Mouse (Mus musculus) hindbrain, embryonic 14.5 days (tissue): ENCODE data around the gene Mroh8. TPM values are rescaled to one million over a fixed set of nuclear protein-coding genes. Genes with fewer than 3 reads are reported as not detected.
"Not testable (repeated sequence)": the region's sequence is repeated elsewhere in the genome, so short reads cannot be mapped to it uniquely, and the experiment has no call there.

ENCODE experiments used
- ATAC-seq: fragments of 200-750 bp; cut with Nextera tagmentation; 2 replicates; pipeline ENCODE4 v1.8.0; 2017; ENCODE audit warnings: moderate number of reproducible peaks, mild to moderate bottlenecking, moderate TSS enrichment, moderate library complexity; ENCODE audit not compliant: low FRiP score
- DNase-seq: peaks from one replicate; pipeline ENCODE4 v3.0.0-alpha.2; 2015; ENCODE audit warnings: low spot score
- H3K27ac ChIP-seq: fragments of 300-500 bp; sonication (generic); 2 replicates; pipeline ENCODE4 v1.5.1; 2014; ENCODE audit warnings: mild to moderate bottlenecking, moderate library complexity
- H3K27me3 ChIP-seq: fragments of 300-500 bp; sonication (generic); 2 replicates; pipeline ENCODE4 v1.6.1; 2014; ENCODE audit warnings: mild to moderate bottlenecking, low read length, mixed read lengths; ENCODE audit not compliant: control insufficient read depth, insufficient read depth
- H3K36me3 ChIP-seq: fragments of 300-500 bp; sonication (generic); replicated peaks from 2 replicates; pipeline ENCODE4 v1.6.1; 2014; ENCODE audit not compliant: control insufficient read depth, insufficient read depth
- H3K4me1 ChIP-seq: fragments of 300-500 bp; sonication (generic); replicated peaks from 2 replicates; pipeline ENCODE4 v1.6.1; 2014; ENCODE audit warnings: antibody characterized with exemption, low read length, mixed read lengths; ENCODE audit not compliant: control insufficient read depth, insufficient read depth
- H3K4me2 ChIP-seq: fragments of 300-500 bp; sonication (generic); replicated peaks from 2 replicates; pipeline ENCODE4 v1.6.1; 2014; ENCODE audit warnings: mild to moderate bottlenecking, moderate library complexity
- H3K4me3 ChIP-seq: fragments of 300-500 bp; sonication (generic); replicated peaks from 2 replicates; pipeline ENCODE4 v1.5.1; 2014; ENCODE audit warnings: mild to moderate bottlenecking, low read length
- H3K9ac ChIP-seq: fragments of 300-500 bp; sonication (generic); 2 replicates; pipeline ENCODE4 v1.6.1; 2014
- H3K9me3 ChIP-seq: fragments of 300-500 bp; sonication (generic); 2 replicates; pipeline ENCODE4 v1.6.1; 2016; ENCODE audit warnings: low read length; ENCODE audit not compliant: control insufficient read depth
- WGBS: fragments of 180-500 bp; shearing (Covaris S2); extraction: QIAGEN DNeasy Blood & Tissue Kit; methylation state at CpG from one replicate; pipeline ENCODE4 v1.1.7; 2014; 5-methylcytosine and 5-hydroxymethylcytosine counted together
- polyA plus RNA-seq: library from polyadenylated mRNA; unstranded; fragments of >200 nt; fragmentation: Nextera tagmentation; extraction: Ambion mirVana; gene quantifications from 2 replicates; pipeline ENCODE4 v1.2.1, GENCODE M21; 2014

The Mroh8 gene
- polyA plus RNA-seq, 1 experiment from 2014 or later: 0.41 TPM

DNA sequence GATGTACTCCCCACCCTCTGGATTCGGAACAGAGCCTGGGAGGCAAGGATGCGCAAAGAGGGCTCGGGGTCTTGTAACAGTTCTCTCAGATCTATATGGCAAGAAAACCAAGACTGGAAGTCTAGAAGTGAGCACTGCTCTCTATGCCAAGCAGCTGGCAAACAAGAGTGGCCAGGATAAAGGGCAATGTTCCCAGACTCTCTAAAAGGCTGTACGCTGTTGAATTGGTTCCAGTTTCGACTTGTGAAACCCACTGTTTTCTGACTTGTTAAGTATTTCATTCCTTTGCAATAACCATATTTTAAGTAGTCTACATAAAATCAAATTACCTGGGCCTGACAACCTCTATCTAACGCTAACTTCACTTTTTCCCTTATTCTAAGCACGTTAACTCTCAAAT is 67.6 kb downstream of the Mroh8 start:
- WGBS: 94% methylated on average over 7 of the region's 7 CpGs
- no peak for DNase-seq

DNA sequence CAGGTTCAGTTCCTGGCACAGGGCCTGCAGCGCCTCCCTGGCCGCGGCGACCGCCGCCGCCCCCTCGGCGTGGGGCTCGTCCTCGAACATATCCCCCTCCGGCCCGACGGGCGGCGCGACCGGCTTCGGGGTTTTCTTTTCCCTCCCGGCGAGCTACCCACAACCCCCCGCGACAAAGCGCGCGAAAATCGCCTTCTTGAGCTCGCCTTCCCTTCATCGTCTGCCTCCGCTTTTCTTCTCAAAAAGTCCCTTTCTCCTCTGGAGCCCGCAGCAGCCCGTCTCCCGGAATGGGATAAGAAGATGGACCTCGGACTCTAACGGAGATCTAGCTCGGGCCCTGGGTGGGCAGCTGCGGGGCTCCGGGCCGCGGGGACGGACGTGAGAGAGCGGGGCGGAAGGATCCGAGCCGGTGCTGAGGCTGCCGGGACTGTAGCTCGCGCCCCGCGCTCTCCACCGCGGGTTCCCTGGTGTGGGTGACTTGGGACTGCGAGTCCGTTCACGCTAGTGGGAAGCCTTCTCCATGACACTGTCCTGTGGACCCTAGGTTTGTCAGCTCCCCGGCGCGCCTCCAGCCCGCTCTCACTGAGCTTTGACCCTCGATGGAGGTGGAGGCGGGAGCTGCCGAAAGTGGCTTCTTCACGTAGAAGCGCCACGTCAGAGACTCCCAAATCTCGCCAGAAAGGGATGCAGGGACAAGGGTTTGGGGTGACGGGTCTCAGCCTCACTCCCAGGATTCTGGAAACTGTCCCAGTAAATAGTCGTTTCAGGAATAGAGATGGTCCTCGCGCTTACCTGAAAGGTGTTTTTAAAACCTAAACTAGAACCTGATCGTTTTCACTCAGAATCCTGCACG is 74.8 kb downstream of the Mroh8 start, which contains the start of gene Rbl1:
Rbl1 (minus strand) TSS at position 169 of the 853 bp plus-strand sequence.
- peak within 1 kb of the TSS; percentile 81 for H3K4me3 ChIP-seq
- 0 out of 2 replicates have a peak, but pooled peaks cover 4% of the 10 kb centered on the region for H3K36me3 ChIP-seq
- H3K9ac ChIP-seq: peak within 1 kb of the TSS; percentile 90
- no peaks in the 10 kb centered on the region for H3K27me3 ChIP-seq
- H3K9me3 ChIP-seq: peaks cover 9% of the 10 kb centered on the region
- H3K4me1 ChIP-seq: peaks cover 16% of the 10 kb centered on the region
- DNase-seq (peak; percentile 92), ATAC-seq (peak; percentile 84)
- WGBS: 2% methylated on average over 69 of the region's 73 CpGs
- peak within 1 kb of the TSS; percentile 97 for H3K27ac ChIP-seq
- H3K4me2 ChIP-seq: peak within 1 kb of the TSS; percentile 61

More for the DNA sequence above, 67.6 kb downstream of the Mroh8 start:
- Histone ChIP-seq H3K4me2 (no peak overlapping the region), H3K27ac (no peak overlapping the region), H3K4me3 (no peak overlapping the region), H3K4me1 (no peaks in the 10 kb centered on the region), H3K27me3 (no peaks in the 10 kb centered on the region), H3K9ac (no peak overlapping the region), H3K36me3 (no peaks in the 10 kb centered on the region), H3K9me3 (peaks cover 9% of the 10 kb centered on the region)
- ATAC-seq: no peak

DNA sequence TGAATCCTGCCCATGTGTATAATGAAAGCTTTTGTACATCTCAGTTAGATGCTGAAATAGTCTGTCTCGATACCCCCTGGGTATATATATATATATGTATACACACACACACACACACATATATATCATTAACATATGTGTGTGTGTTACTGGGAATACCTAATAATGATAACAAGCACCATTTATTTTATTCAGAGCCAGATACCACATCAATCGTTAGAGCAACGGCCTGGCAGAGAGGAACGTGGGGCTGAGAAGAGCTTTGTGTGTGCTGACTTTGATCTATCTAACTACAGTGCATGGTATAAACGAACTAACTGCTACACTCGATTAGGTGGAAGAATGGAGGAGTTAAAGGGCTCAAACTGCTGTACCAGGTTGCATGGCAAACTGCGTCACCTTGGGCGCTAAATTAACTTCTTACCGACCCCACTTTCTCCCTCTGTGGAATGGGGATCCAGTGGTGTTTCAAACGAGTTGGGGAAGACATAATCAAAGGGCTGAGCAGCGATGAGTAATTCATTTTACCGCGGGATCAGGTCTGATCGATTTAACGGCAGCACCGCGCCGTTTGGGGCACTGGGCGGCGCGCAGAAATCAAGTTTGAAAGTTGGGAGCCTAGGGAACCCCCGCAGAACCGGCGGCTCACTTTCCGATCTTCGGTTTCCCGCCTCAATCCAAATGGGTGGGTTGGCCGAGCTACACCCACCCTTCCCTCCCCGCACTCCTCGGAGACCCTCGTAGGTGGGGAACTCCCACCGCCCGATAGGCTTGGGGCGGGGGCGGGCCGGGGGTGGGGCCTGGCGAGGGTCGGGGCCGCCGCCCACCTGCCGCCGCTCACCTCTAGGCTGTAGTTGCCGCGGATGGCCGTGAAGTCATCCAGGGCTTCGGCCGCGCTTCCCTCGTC is 75.6 kb downstream of the Mroh8 start:
- Histone ChIP-seq H3K4me3 (peak overlapping the region; percentile 81), H3K4me2 (peak overlapping the region; percentile 61), H3K36me3 (peaks cover 11% of the 10 kb centered on the region), H3K9me3 (peaks cover 9% of the 10 kb centered on the region), H3K27me3 (no peaks in the 10 kb centered on the region), H3K27ac (peak overlapping the region; percentile 97), H3K9ac (peak overlapping the region; percentile 90), H3K4me1 (peaks cover 16% of the 10 kb centered on the region)
- ATAC-seq (peak; percentile 79; the same call in 1 of the 2 replicates), DNase-seq (peak; percentile 37)
- under 1% methylated on average over 49 of the region's 49 CpGs for WGBS

DNA sequence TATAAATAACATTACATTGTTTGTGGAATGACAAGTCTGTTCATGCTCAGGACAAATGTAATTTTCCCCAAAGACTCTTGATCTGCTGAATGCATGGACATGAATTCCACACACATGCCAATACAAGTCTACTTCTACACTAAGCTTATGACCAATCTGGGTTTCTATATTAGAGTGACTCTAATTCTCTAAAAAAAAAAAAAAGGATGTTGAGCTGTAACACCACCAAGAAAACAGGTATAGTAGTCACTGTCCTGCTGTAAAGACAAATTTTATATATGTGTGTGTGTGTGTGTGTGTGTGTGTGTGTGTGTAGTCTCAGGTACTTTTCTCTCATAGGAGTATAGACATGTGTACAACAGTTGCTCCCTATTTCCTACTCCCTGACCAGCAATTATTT is 76.3 kb downstream of the Mroh8 start:
- Histone ChIP-seq H3K4me3 (no peak overlapping the region), H3K9me3 (peaks cover 8% of the 10 kb centered on the region), H3K27ac (no peak overlapping the region), H3K36me3 (peaks cover 14% of the 10 kb centered on the region), H3K27me3 (no peaks in the 10 kb centered on the region), H3K4me2 (peak overlapping the region; percentile 61), H3K4me1 (peaks cover 16% of the 10 kb centered on the region), H3K9ac (0 out of 2 replicates have a peak overlapping the region, but pooled peaks have one; percentile 90)
- DNase-seq (no peak), ATAC-seq (no peak)

DNA sequence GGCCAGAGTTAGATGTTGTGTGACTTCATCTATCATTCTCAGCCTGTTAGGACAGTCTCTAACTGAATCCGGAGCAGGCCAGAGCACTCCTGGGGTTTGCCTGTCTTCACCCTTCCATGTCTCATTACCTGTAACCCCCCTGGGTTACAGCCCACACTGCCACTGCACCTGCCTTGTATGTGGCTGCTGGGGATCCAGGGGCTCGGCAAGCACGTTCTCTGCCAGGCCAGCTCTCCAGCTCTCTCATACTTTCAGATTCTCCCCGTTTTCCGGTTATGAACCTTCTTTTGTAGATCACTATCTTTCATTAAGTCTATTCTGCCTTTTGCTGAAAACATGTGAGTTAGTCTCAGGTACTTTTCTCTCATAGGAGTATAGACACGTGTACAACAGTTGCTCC is 77.0 kb downstream of the Mroh8 start:
- no peaks in the 10 kb centered on the region for H3K27me3 ChIP-seq
- no peak overlapping the region for H3K4me2 ChIP-seq
- H3K27ac ChIP-seq: no peak overlapping the region
- ATAC-seq (no peak), DNase-seq (no peak)
- H3K9ac ChIP-seq: no peak overlapping the region
- peaks cover 1% of the 10 kb centered on the region; the same call in 1 of the 2 replicates for H3K9me3 ChIP-seq
- no peak overlapping the region for H3K4me3 ChIP-seq
- H3K4me1 ChIP-seq: peaks cover 16% of the 10 kb centered on the region
- peaks cover 19% of the 10 kb centered on the region for H3K36me3 ChIP-seq
- 78% methylated on average over 6 of the region's 6 CpGs for WGBS

DNA sequence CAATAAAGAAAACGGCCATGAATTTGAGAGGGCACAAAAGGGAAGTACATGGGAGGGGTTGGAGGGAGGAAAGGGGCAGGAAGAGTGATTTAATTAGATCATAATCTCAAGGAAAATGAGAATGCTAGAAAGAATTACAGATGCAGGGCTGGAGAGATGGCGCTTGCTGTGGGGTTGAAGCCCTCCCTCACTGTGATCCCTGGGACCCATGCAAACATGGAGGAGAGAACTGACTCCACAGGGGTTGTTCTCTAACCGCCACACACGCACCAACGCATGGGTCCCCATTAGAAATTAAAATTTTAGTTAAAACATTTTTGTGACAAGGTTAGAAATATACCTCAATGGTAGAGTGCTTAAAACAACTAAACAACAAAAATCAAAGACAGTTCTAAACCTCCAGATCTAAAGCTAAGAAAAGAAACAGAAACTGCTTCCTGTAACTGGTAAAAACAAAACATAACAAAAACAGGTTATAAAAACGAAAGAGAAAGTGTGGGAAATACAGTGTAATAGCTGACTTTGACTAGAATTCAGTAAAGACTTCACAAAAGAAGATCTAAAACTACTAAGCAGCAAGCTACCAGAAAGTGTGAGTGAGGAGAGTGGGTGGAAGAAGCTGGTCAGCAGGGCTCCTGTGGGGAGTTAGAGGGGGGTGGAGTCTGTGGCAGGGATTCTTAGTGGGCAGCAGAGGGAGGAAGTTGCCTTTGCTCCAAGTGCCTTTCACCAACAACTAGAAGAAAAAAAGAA is 78.1 kb downstream of the Mroh8 start:
- ATAC-seq: no peak
- DNase-seq: no peak
- WGBS: 88% methylated on average over 6 of the region's 6 CpGs
- Histone ChIP-seq H3K4me3 (no peak overlapping the region), H3K4me1 (peaks cover 16% of the 10 kb centered on the region), H3K4me2 (no peak overlapping the region), H3K9ac (no peak overlapping the region), H3K9me3 (no peaks in the 10 kb centered on the region), H3K27ac (no peak overlapping the region), H3K27me3 (no peaks in the 10 kb centered on the region), H3K36me3 (peaks cover 28% of the 10 kb centered on the region)

DNA sequence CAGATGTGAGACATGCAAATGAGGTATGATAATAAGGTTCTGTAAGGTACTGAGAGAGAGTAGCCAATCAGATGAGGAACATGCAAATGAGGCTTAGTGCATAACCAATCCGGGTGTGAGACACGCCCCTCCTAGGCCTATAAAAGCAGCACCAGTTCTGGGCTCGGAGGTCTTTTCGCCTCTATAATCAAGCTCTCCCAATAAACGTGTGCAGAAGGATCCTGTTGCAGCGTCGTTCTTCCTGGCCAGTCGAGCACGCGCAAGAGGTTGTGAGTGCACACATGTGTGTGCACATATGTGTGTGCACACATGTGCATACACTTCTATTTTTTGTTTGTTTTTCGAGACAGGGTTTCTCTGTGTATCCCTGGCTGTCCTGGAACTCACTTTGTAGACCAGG is 80.9 kb downstream of the Mroh8 start:
- H3K9ac ChIP-seq, H3K4me2 ChIP-seq, DNase-seq, H3K27me3 ChIP-seq, ATAC-seq, H3K27ac ChIP-seq, H3K4me1 ChIP-seq, H3K4me3 ChIP-seq, H3K9me3 ChIP-seq: not testable (repeated sequence)
- peaks cover 55% of the 10 kb centered on the region for H3K36me3 ChIP-seq
- 97% methylated on average over 11 of the region's 11 CpGs for WGBS

DNA sequence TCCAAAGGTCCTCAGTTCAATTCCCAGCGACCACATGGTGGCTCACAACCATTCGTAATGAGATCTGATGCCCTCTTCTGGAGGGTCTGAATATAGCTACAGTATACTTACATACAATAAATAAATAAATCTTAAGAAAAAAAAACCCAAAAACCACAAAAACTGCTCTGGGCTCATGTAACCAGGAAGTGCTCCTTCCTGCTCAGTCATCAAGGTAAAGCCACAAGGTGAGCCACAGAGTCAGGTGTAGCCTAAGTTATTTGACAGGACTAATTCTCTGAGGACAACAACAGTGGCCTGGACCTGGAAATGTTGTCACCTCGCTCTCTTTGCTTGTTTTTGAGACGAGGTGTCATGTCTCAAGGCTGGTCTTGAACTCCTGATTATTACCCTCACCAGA is 88.7 kb downstream of the Mroh8 start:
- DNase-seq (no peak), ATAC-seq (no peak)
- no peaks in the 10 kb centered on the region for H3K9me3 ChIP-seq
- no peak overlapping the region for H3K9ac ChIP-seq
- over 99% methylated on average over 4 of the region's 4 CpGs for WGBS
- no peaks in the 10 kb centered on the region for H3K4me1 ChIP-seq
- H3K27me3 ChIP-seq: no peaks in the 10 kb centered on the region
- H3K27ac ChIP-seq: no peak overlapping the region
- no peak overlapping the region for H3K4me2 ChIP-seq
- peaks cover 96% of the 10 kb centered on the region for H3K36me3 ChIP-seq
- no peak overlapping the region for H3K4me3 ChIP-seq
